Mouse (Mus musculus): ENCODE data around the gene Sestd1. TPM values are rescaled to one million over a fixed set of nuclear protein-coding genes. Genes with fewer than 3 reads are reported as not detected.

Sestd1 gene
- polyA plus RNA-seq, 1 experiment = 12.1 TPM

DNA sequence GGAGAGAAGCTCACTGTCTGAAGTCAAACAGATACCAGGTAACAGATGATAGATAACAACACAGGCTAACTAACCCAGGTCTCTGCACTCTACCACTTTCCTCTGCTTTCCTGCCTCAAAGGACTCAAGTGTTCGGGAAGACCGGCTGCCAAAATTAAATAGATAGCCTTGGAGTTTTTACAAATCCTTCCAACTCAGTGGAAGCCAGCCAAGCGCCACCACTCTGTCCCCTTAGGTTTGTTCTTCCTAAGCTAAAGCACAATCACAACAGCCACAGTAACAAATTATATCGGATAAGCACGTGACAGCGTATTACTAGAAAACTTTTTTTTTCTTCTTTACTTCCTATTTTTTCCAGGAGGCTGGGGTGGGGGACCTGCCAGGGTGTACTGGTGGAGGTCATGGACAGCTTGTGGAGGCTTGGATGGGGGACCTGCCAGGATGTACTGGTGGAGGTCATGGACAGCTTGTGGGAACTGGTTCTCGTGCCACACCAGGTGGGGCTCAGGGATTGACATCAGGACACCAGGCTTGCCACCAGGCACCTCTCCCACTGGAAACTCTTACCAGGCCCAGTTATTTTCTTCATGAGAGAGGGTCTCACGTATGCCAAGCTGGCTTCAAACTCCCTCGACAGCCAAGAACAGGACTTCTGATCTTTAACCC lies 5.3 kb downstream of the Sestd1 start:
- no peak for DNase-seq
- WGBS = 66% methylated on average over 9 of the region's 9 CpGs
- H3K4me1 ChIP-seq (ENCODE audit: control insufficient read depth, insufficient read depth, low read length) = peaks cover 3% of the 10 kb centered on the region
- no peak overlapping the region for H3K4me3 ChIP-seq (replicated peaks; ENCODE audit: extremely low read depth, low read depth, low read length)
- no peak for TF ChIP-seq POLR2A (IDR thresholded peaks at IDR 0.05; ENCODE audit: borderline replicate concordance, extremely low read depth, low read depth, low read length)
- TF ChIP-seq CTCF (IDR thresholded peaks at IDR 0.05; ENCODE audit: insufficient read depth, low read length) = no peak

DNA sequence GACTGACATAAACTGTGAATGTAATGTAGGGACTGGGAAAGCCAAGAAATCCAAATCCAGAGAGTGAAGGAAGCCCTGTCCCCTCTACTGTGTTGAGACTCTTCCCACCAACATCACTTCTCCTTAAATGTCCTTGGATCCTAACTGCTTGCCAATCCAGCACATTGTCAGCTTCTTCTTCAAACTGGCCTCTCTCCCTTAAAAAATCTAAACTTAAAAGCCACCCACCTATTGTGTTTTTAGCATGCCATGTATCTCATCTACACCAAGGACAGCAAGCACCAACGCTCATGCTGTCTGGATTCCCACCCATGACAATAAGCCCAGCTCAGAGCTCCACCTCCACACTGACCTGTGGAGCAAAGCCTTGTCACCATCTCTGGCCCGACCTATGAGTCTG lies 7.4 kb downstream of the Sestd1 start:
- no peak for TF ChIP-seq CTCF (IDR thresholded peaks at IDR 0.05; ENCODE audit: insufficient read depth, low read length)
- DNase-seq = no peak
- peaks cover 4% of the 10 kb centered on the region for H3K4me1 ChIP-seq (ENCODE audit: control insufficient read depth, insufficient read depth, low read length)
- 90% methylated on average over 2 of the region's 2 CpGs for WGBS
- H3K4me3 ChIP-seq (replicated peaks; ENCODE audit: extremely low read depth, low read depth, low read length) = no peak overlapping the region

DNA sequence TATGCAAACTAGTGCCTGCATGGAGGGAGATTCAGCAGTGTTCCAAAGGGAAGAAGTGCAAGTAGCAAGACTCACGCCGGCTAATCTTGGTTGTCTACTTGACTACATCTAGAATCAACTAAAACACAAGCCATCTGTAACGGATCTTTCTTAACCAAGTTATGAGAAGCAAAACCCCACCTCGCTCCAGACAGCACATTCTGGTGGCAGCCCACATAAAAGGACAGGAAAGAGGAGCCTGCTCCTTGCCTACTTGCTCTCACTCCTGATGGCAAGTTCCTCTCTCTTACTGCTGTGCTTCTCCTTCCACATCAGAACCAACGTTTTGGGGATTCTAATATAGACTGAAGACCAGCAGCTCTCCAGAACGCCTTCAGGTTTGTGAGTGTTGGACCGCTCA lies 9.6 kb downstream of the Sestd1 start:
- DNase-seq = no peak
- H3K4me3 ChIP-seq (replicated peaks; ENCODE audit: extremely low read depth, low read depth, low read length) = no peak overlapping the region
- 66% methylated on average over 7 of the region's 7 CpGs for WGBS
- H3K4me1 ChIP-seq (ENCODE audit: control insufficient read depth, insufficient read depth, low read length) = peaks cover 4% of the 10 kb centered on the region
- TF ChIP-seq POLR2A (IDR thresholded peaks at IDR 0.05; ENCODE audit: borderline replicate concordance, extremely low read depth, low read depth, low read length) = no peak
- no peak for TF ChIP-seq CTCF (IDR thresholded peaks at IDR 0.05; ENCODE audit: insufficient read depth, low read length)

DNA sequence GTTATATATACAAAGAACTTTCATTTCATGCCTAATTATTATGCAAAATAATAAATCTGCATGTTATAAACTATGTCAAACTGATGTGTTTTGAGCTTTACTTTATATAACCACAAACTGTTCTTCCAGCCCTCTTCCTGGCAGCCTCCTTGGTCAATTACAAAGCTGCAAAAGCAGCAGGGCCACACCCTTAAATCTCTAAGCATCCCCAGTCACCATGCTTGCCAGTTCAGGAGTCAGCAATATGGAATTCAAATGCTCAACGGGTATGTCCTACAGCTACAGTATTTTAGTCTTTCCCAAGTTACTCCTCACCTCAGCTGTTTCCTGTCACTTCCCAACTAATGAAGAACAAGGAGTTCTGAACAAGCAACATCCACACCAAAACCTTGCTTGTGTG lies 10.3 kb downstream of the Sestd1 start:
- DNase-seq = no peak
- peaks cover 4% of the 10 kb centered on the region for H3K4me1 ChIP-seq (ENCODE audit: control insufficient read depth, insufficient read depth, low read length)
- WGBS = 29% methylated on average over 1 of the region's 1 CpGs
- no peak overlapping the region for H3K4me3 ChIP-seq (replicated peaks; ENCODE audit: extremely low read depth, low read depth, low read length)
- TF ChIP-seq POLR2A (IDR thresholded peaks at IDR 0.05; ENCODE audit: borderline replicate concordance, extremely low read depth, low read depth, low read length) (no peak), CTCF (IDR thresholded peaks at IDR 0.05; ENCODE audit: insufficient read depth, low read length) (no peak)

DNA sequence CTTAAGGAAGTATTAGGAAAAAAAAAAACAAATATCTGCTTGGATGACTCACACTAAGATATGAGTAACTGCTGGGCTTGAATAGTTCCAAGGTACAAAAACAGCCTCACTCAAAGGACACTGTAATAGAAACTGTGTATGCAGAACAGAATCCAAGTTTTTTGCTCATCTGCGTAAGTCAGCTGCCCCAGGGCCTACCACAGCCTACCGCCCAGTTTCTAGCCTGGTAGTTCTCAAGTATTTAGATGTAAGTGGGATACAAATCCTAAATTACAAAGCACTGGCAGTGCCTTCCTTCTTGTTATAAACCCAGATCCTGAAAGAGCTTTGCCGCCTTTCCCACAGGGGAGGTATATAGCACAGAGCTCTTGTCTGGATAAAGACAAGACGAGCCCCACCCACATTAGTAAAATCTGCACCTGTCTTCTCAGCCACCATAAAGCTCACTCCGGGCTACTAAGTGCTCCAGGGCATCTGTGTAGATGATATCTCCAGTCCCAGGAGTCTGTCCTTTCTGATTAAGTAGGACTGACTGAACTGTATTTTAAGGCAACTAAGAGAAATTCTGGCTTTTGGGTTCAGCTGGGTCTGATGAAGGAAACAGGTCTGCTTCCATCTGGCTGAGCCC lies 11.7 kb downstream of the Sestd1 start:
- WGBS = 83% methylated on average over 5 of the region's 5 CpGs
- DNase-seq = no peak
- H3K4me1 ChIP-seq (ENCODE audit: control insufficient read depth, insufficient read depth, low read length) = peaks cover 4% of the 10 kb centered on the region
- TF ChIP-seq POLR2A (IDR thresholded peaks at IDR 0.05; ENCODE audit: borderline replicate concordance, extremely low read depth, low read depth, low read length) = no peak
- no peak overlapping the region for H3K4me3 ChIP-seq (replicated peaks; ENCODE audit: extremely low read depth, low read depth, low read length)

DNA sequence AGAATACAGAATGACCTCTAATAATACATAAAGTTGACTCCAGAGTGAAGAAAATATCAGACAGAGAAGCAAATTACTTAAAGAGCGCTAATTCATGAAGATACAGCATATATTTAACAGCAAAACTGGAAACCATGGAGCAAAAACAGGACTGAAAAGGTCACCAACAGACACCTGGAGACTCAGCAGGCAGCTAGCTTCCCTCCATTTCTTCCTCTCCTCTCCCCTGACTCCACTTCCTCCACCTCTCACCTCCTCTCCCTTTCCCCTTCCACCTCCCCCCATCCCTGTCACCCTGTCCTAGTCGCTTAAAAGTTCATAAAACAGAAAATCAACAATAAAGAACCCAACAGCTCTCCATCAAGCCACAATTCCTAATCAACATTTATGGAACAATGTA lies 13.5 kb downstream of the Sestd1 start:
- TF ChIP-seq POLR2A (IDR thresholded peaks at IDR 0.05; ENCODE audit: borderline replicate concordance, extremely low read depth, low read depth, low read length) (no peak), CTCF (IDR thresholded peaks at IDR 0.05; ENCODE audit: insufficient read depth, low read length) (no peak)
- WGBS = 91% methylated on average over 2 of the region's 2 CpGs
- Histone ChIP-seq H3K4me3 (replicated peaks; ENCODE audit: extremely low read depth, low read depth, low read length) (no peak overlapping the region), H3K4me1 (ENCODE audit: control insufficient read depth, insufficient read depth, low read length) (peaks cover 4% of the 10 kb centered on the region)
- no peak for DNase-seq

DNA sequence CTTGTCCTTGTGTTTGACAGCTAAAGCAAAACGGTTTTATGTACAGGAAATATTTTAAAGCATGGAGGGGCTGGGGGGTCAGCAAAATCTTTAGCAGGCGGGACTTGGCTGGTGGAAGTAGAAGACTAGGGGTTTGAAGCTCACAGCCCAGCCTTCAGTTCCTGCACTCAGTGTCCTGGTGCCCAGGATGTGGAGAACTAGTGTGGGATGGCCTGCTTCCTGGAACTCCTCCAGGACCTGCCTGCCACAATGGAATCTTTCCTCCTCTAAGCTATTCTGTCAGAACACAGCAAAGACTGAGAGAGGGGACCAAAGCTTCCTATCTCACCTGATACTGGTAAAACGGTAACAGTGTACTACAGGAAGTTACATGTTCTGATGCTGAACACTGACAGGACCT lies 14.4 kb downstream of the Sestd1 start:
- Histone ChIP-seq H3K4me3 (replicated peaks; ENCODE audit: extremely low read depth, low read depth, low read length) (no peak overlapping the region), H3K4me1 (ENCODE audit: control insufficient read depth, insufficient read depth, low read length) (peaks cover 4% of the 10 kb centered on the region)
- no peak for TF ChIP-seq CTCF (IDR thresholded peaks at IDR 0.05; ENCODE audit: insufficient read depth, low read length)
- TF ChIP-seq POLR2A (IDR thresholded peaks at IDR 0.05; ENCODE audit: borderline replicate concordance, extremely low read depth, low read depth, low read length) = no peak
- WGBS = 38% methylated on average over 3 of the region's 3 CpGs
- DNase-seq = no peak

DNA sequence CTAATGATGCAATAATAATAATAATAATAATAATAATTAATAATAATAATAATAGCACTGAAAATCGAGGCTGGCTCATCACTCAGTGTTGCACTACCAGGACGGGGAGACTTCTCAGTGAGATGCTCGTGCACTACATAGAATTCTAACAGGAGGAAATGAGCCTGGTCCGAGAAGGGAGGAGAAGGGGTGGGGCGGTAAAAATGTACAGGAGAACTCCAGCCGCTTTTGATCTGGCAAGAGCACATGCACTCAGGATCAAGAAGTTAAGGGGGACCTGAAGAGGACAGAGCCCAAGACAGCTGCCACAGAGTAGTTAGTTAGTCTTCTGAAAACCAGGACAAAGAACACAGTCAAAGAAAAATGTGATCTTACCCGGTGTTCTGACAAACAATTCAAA lies 15.1 kb downstream of the Sestd1 start:
- TF ChIP-seq POLR2A (IDR thresholded peaks at IDR 0.05; ENCODE audit: borderline replicate concordance, extremely low read depth, low read depth, low read length) (no peak), CTCF (IDR thresholded peaks at IDR 0.05; ENCODE audit: insufficient read depth, low read length) (no peak)
- DNase-seq = no peak
- Histone ChIP-seq H3K4me3 (replicated peaks; ENCODE audit: extremely low read depth, low read depth, low read length) (no peak overlapping the region), H3K4me1 (ENCODE audit: control insufficient read depth, insufficient read depth, low read length) (peaks cover 4% of the 10 kb centered on the region)
- 35% methylated on average over 7 of the region's 7 CpGs for WGBS

DNA sequence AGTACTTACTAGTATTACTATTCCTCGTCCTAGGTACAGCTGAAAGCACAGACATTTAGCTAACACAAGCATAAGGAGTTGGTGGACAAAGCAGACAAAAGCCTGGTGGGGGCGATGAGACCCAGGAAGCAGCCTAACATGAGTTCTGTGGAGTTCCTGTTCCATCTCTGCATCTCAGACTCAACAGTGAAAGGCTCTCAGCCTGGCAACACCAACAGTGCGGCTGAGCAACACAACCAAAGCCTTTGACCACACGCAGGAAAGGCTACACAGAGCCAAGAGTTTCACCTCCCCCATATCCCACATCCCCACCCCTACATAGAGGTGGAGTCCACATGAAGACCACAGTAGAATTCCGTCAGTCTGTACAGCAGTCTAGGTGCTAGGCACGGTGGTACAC lies 15.8 kb downstream of the Sestd1 start:
- Histone ChIP-seq H3K4me3 (replicated peaks; ENCODE audit: extremely low read depth, low read depth, low read length) (no peak overlapping the region), H3K4me1 (ENCODE audit: control insufficient read depth, insufficient read depth, low read length) (peaks cover 4% of the 10 kb centered on the region)
- 88% methylated on average over 6 of the region's 6 CpGs for WGBS
- TF ChIP-seq POLR2A (IDR thresholded peaks at IDR 0.05; ENCODE audit: borderline replicate concordance, extremely low read depth, low read depth, low read length) = no peak
- TF ChIP-seq CTCF (IDR thresholded peaks at IDR 0.05; ENCODE audit: insufficient read depth, low read length) = no peak
- DNase-seq = no peak

All from lung, adult 2 months (tissue).